ENCODE assay signal across 10 mouse cellular contexts in genomic region chr10:72099156-72099812, GRCm38 (mm10).
DNase-seq lines count a peak whose midpoint lies in the region; ATAC-seq and TF ChIP-seq lines count a peak whose summit lies in the region.
"Had no signal": no experiment of that assay in that cellular context is flagged by ENCODE, and none has a peak within 500 bp of the region (broad histone marks: within the 10 kb centered on the region; RNA-seq: fewer than 3 reads in every experiment).

No protein-coding gene starts in this region.

- DNase-seq in kidney, adult 9 months, result peak; percentile 65
- DNase-seq in forebrain, embryonic 14.5 days (ENCODE audit: low spot score), result peak; percentile 91
- DNase-seq in hindbrain, postnatal 0 days (ENCODE audit: low spot score), result peak; percentile 77
- DNase-seq in urinary bladder, adult 18-20 months (ENCODE audit: low spot score in 2 of 2), result no peak
- DNase-seq: thymus, postnatal 4 days had no signal

- no peak overlapping the region for H3K4me3 ChIP-seq in kidney, embryonic 15.5 days (replicated peaks)
- no peak overlapping the region for H3K4me3 ChIP-seq in forebrain, embryonic 14.5 days (ENCODE audit: low read depth, low read length)
- no peak overlapping the region for H3K4me3 ChIP-seq in hindbrain, postnatal 0 days (ENCODE audit: low read length)
- H3K4me3 ChIP-seq in midbrain, embryonic 15.5 days, result no peak overlapping the region
- H3K4me3 ChIP-seq in neural tube, embryonic 15.5 days (replicated peaks), result no peak overlapping the region
- H3K4me3 ChIP-seq: heart, embryonic 15.5 days; limb, embryonic 12.5 days had no signal

- H3K27ac ChIP-seq in kidney, embryonic 15.5 days, result no peak overlapping the region
- H3K27ac ChIP-seq in forebrain, embryonic 14.5 days (ENCODE audit: low read depth, low read length), result no peak overlapping the region
- no peak overlapping the region for H3K27ac ChIP-seq in hindbrain, postnatal 0 days
- H3K27ac ChIP-seq in midbrain, embryonic 15.5 days, result no peak overlapping the region; the same call in 1 of the 2 replicates
- H3K27ac ChIP-seq in neural tube, embryonic 15.5 days (replicated peaks), result no peak overlapping the region
- H3K27ac ChIP-seq: heart, embryonic 15.5 days; limb, embryonic 12.5 days had no signal

- no peak for TF ChIP-seq CTCF in hindbrain, postnatal 0 days (IDR thresholded peaks at IDR 0.05; ENCODE audit: low read depth)

- H3K36me3 ChIP-seq in kidney, embryonic 15.5 days, result no peaks in the 10 kb centered on the region
- no peaks in the 10 kb centered on the region for H3K36me3 ChIP-seq in forebrain, embryonic 14.5 days (ENCODE audit: control insufficient read depth, insufficient read depth, low read length)
- no peaks in the 10 kb centered on the region for H3K36me3 ChIP-seq in hindbrain, postnatal 0 days (ENCODE audit: insufficient read depth, low read length)
- H3K36me3 ChIP-seq in midbrain, embryonic 15.5 days (replicated peaks), result no peaks in the 10 kb centered on the region
- no peaks in the 10 kb centered on the region for H3K36me3 ChIP-seq in neural tube, embryonic 15.5 days
- H3K36me3 ChIP-seq: heart, embryonic 15.5 days; limb, embryonic 12.5 days had no signal

- WGBS in kidney, embryonic 15.5 days, result 47% methylated on average over 2 of the region's 2 CpGs
- 29% methylated on average over 2 of the region's 2 CpGs for WGBS in forebrain, embryonic 14.5 days
- WGBS in hindbrain, postnatal 0 days, result 32% methylated on average over 2 of the region's 2 CpGs
- 53% methylated on average over 2 of the region's 2 CpGs for WGBS in midbrain, embryonic 15.5 days
- 47% methylated on average over 2 of the region's 2 CpGs for WGBS in neural tube, embryonic 15.5 days

- H3K27me3 ChIP-seq in kidney, embryonic 15.5 days, result no peaks in the 10 kb centered on the region
- no peaks in the 10 kb centered on the region for H3K27me3 ChIP-seq in forebrain, embryonic 14.5 days (replicated peaks; ENCODE audit: control insufficient read depth, insufficient read depth, low read length)
- H3K27me3 ChIP-seq in hindbrain, postnatal 0 days (ENCODE audit: insufficient read depth, low read length), result no peaks in the 10 kb centered on the region
- no peaks in the 10 kb centered on the region for H3K27me3 ChIP-seq in midbrain, embryonic 15.5 days (replicated peaks)
- no peaks in the 10 kb centered on the region for H3K27me3 ChIP-seq in neural tube, embryonic 15.5 days (replicated peaks)
- H3K27me3 ChIP-seq: heart, embryonic 15.5 days; limb, embryonic 12.5 days had no signal

- H3K9me3 ChIP-seq in kidney, embryonic 15.5 days (replicated peaks), result no peaks in the 10 kb centered on the region
- H3K9me3 ChIP-seq in forebrain, embryonic 14.5 days (replicated peaks; ENCODE audit: control insufficient read depth, low read length), result no peaks in the 10 kb centered on the region
- H3K9me3 ChIP-seq in hindbrain, postnatal 0 days (ENCODE audit: low read length), result no peaks in the 10 kb centered on the region
- no peaks in the 10 kb centered on the region for H3K9me3 ChIP-seq in midbrain, embryonic 15.5 days
- no peaks in the 10 kb centered on the region for H3K9me3 ChIP-seq in neural tube, embryonic 15.5 days (replicated peaks)
- H3K9me3 ChIP-seq: heart, embryonic 15.5 days; limb, embryonic 12.5 days had no signal

- no peaks in the 10 kb centered on the region for H3K4me1 ChIP-seq in kidney, embryonic 15.5 days
- no peaks in the 10 kb centered on the region for H3K4me1 ChIP-seq in forebrain, embryonic 14.5 days (ENCODE audit: control insufficient read depth, insufficient read depth, low read length)
- H3K4me1 ChIP-seq in hindbrain, postnatal 0 days (ENCODE audit: insufficient read depth, low read length), result no peaks in the 10 kb centered on the region
- no peaks in the 10 kb centered on the region for H3K4me1 ChIP-seq in midbrain, embryonic 15.5 days
- H3K4me1 ChIP-seq in neural tube, embryonic 15.5 days, result peaks cover 2% of the 10 kb centered on the region; the same call in 1 of the 2 replicates
- H3K4me1 ChIP-seq: heart, embryonic 15.5 days had no signal

- no peak overlapping the region for H3K4me2 ChIP-seq in kidney, embryonic 15.5 days
- no peak overlapping the region for H3K4me2 ChIP-seq in forebrain, embryonic 14.5 days (ENCODE audit: low read length)
- H3K4me2 ChIP-seq in hindbrain, postnatal 0 days (ENCODE audit: low read depth, low read length), result no peak overlapping the region
- no peak overlapping the region for H3K4me2 ChIP-seq in midbrain, embryonic 15.5 days
- H3K4me2 ChIP-seq in neural tube, embryonic 15.5 days, result no peak overlapping the region
- H3K4me2 ChIP-seq: heart, embryonic 15.5 days; limb, embryonic 12.5 days had no signal

- no peak for ATAC-seq in kidney, embryonic 15.5 days (replicated peaks; ENCODE audit: low FRiP score)
- peak; percentile 92 for ATAC-seq in forebrain, embryonic 14.5 days
- peak; percentile 64; the same call in 1 of the 2 replicates for ATAC-seq in hindbrain, postnatal 0 days
- ATAC-seq in midbrain, embryonic 15.5 days (replicated peaks), result peak; percentile 73
- ATAC-seq in neural tube, embryonic 15.5 days (ENCODE audit: low FRiP score), result no peak

- no peak overlapping the region for H3K9ac ChIP-seq in kidney, embryonic 15.5 days
- no peak overlapping the region for H3K9ac ChIP-seq in forebrain, embryonic 14.5 days (ENCODE audit: low read length)
- no peak overlapping the region for H3K9ac ChIP-seq in hindbrain, postnatal 0 days (replicated peaks; ENCODE audit: low read length)
- no peak overlapping the region for H3K9ac ChIP-seq in midbrain, embryonic 15.5 days
- H3K9ac ChIP-seq in neural tube, embryonic 15.5 days (replicated peaks), result no peak overlapping the region
- H3K9ac ChIP-seq: heart, embryonic 15.5 days; limb, embryonic 12.5 days had no signal

Comparison
In these comparisons a context has a peak if more than half of its experiments do, and no peak if none do; other contexts are left out.
1. DNase-seq: peak in kidney, adult 9 months (single experiment), forebrain, embryonic 14.5 days (single experiment) and hindbrain, postnatal 0 days (single experiment); none in urinary bladder, adult 18-20 months (0 of 2).
2. ATAC-seq: peak in forebrain, embryonic 14.5 days (single experiment), hindbrain, postnatal 0 days (single experiment) and midbrain, embryonic 15.5 days (single experiment); none in kidney, embryonic 15.5 days (single experiment) and neural tube, embryonic 15.5 days (single experiment).